Mouse (Mus musculus): ENCODE measurements at regions not wholly inside any gene's neighbourhood (a gene's known extent, or its start where the extent isn't known, plus 50 kb on each side); places are given as distances from the start of the nearest gene placed in this dataset.

GRCm38 (mm10) chr5:91198620-91199019, 59.2 kb downstream of the Areg start:
- peak in 1 of 2 experiments; percentile 6 for DNase-seq (ENCODE audit: low spot score in 2 of 2)

GRCm38 (mm10) chr5:91200448-91200847, 61.0 kb downstream of the Areg start:
- DNase-seq (ENCODE audit: low spot score in 2 of 2) = no peak

- no peak for DNase-seq (ENCODE audit: low spot score in 2 of 2)
Observed at GRCm38 (mm10) chr5:91204225-91205005, 65.0 kb downstream of the Areg start.

GRCm38 (mm10) chr5:91205350-91205880, 66.0 kb downstream of the Areg start:
- DNase-seq (ENCODE audit: low spot score in 2 of 2) = no peak

GRCm38 (mm10) chr5:91206569-91207490, 67.4 kb downstream of the Areg start:
- no peak for DNase-seq (ENCODE audit: low spot score in 2 of 2)

- no peak for DNase-seq (ENCODE audit: low spot score in 2 of 2)
Observed at GRCm38 (mm10) chr5:91220174-91220573, 80.8 kb downstream of the Areg start.

- DNase-seq (ENCODE audit: low spot score in 2 of 2) = no peak
Observed at GRCm38 (mm10) chr5:91241656-91242055, 102.3 kb downstream of the Areg start.

- no peak for DNase-seq (ENCODE audit: low spot score in 2 of 2)
Observed at GRCm38 (mm10) chr5:91247444-91247843, 108.0 kb downstream of the Areg start.

- no peak for DNase-seq (ENCODE audit: low spot score in 2 of 2)
Observed at GRCm38 (mm10) chr5:91261895-91262294, 122.5 kb downstream of the Areg start.

GRCm38 (mm10) chr5:91262526-91262925, 123.1 kb downstream of the Areg start:
- DNase-seq (ENCODE audit: low spot score in 2 of 2) = no peak

GRCm38 (mm10) chr5:91270747-91271146, 131.3 kb downstream of the Areg start:
- DNase-seq (ENCODE audit: low spot score in 2 of 2) = no peak

- no peak for DNase-seq (ENCODE audit: low spot score in 2 of 2)
Observed at GRCm38 (mm10) chr5:91271416-91271815, 131.4 kb downstream of the Btc start.

- no peak for DNase-seq (ENCODE audit: low spot score in 2 of 2)
Observed at GRCm38 (mm10) chr5:91274411-91274810, 128.4 kb downstream of the Btc start.

- DNase-seq (ENCODE audit: low spot score in 2 of 2) = no peak
Observed at GRCm38 (mm10) chr5:91278466-91278865, 124.3 kb downstream of the Btc start.

GRCm38 (mm10) chr5:91279464-91279863, 123.3 kb downstream of the Btc start:
- no peak for DNase-seq (ENCODE audit: low spot score in 2 of 2)

GRCm38 (mm10) chr5:91282969-91283368, 119.8 kb downstream of the Btc start:
- no peak for DNase-seq (ENCODE audit: low spot score in 2 of 2)

- no peak for DNase-seq (ENCODE audit: low spot score in 2 of 2)
Observed at GRCm38 (mm10) chr5:91293073-91293472, 109.7 kb downstream of the Btc start.

GRCm38 (mm10) chr5:91294957-91295356, 107.8 kb downstream of the Btc start:
- no peak for DNase-seq (ENCODE audit: low spot score in 2 of 2)

GRCm38 (mm10) chr5:91297068-91297467, 105.7 kb downstream of the Btc start:
- DNase-seq (ENCODE audit: low spot score in 2 of 2) = peak; percentile 17 to 27

GRCm38 (mm10) chr5:91302114-91302513, 100.7 kb downstream of the Btc start:
- no peak for DNase-seq (ENCODE audit: low spot score in 2 of 2)

- DNase-seq (ENCODE audit: low spot score in 2 of 2) = no peak
Observed at GRCm38 (mm10) chr5:91302943-91303342, 99.9 kb downstream of the Btc start.

GRCm38 (mm10) chr5:91303702-91304101, 99.1 kb downstream of the Btc start:
- DNase-seq (ENCODE audit: low spot score in 2 of 2) = no peak
